Mouse (Mus musculus) myocyte (in vitro differentiated cells): ENCODE measurements around the gene Nf1. TPM values are rescaled to one million over a fixed set of nuclear protein-coding genes. Genes with fewer than 3 reads are reported as not detected.

Experiments used
- H3K27me3 ChIP-seq: one replicate; pipeline ENCODE4 v1.6.1; 2011; ENCODE audit not compliant: control insufficient read depth, insufficient read depth, insufficient read length
- H3K36me3 ChIP-seq: one replicate; pipeline ENCODE4 v1.6.1; 2011; ENCODE audit not compliant: control insufficient read depth, insufficient read depth
- H3K4me2 ChIP-seq: one replicate; pipeline ENCODE4 v1.6.1; 2011; ENCODE audit warnings: low read depth, control low read depth
- H3K4me3 ChIP-seq: one replicate; pipeline ENCODE4 v1.5.1; 2011; ENCODE audit warnings: mild to moderate bottlenecking, control low read depth, moderate library complexity
- H3K79me2 ChIP-seq: one replicate; pipeline ENCODE4 v1.6.1; 2011; ENCODE audit not compliant: control insufficient read depth, insufficient read depth
- H3ac ChIP-seq: one replicate; pipeline ENCODE4 v1.6.1; 2011; ENCODE audit not compliant: control insufficient read depth, insufficient read length
- CEBPB ChIP-seq: IDR thresholded peaks from 2 replicates; pipeline ENCODE4 v1.6.1; 2011; ENCODE audit warnings: mild to moderate bottlenecking, moderate library complexity; ENCODE audit not compliant: poor library complexity, insufficient read depth, severe bottlenecking
- E2F4 ChIP-seq: IDR thresholded peaks from one replicate; pipeline ENCODE4 v1.6.1; 2011; ENCODE audit warnings: mild to moderate bottlenecking, control low read depth, moderate library complexity; ENCODE audit not compliant: insufficient read depth
- MAX ChIP-seq: IDR thresholded peaks from one replicate; pipeline ENCODE4 v1.6.1; 2011; ENCODE audit warnings: low read depth, mild to moderate bottlenecking, control low read depth
- MYOD1 ChIP-seq, 3 experiments: IDR thresholded peaks; one replicate each; pipeline ENCODE4 v1.6.1; 2011; ENCODE audit warnings: control low read depth in 2 of 3, low read depth in 2 of 3, mild to moderate bottlenecking in 2 of 3, moderate library complexity in 1 of 3; ENCODE audit not compliant: insufficient read length in 2 of 3, control insufficient read depth in 1 of 3
- MYOG ChIP-seq, 3 experiments: IDR thresholded peaks; one replicate each; pipeline ENCODE4 v1.6.1; 2011; ENCODE audit warnings: control low read depth in 2 of 3, low read depth in 2 of 3, mild to moderate bottlenecking in 2 of 3; ENCODE audit not compliant: insufficient read length in 2 of 3, control insufficient read depth in 1 of 3, insufficient read depth in 1 of 3
- POLR2A ChIP-seq: IDR thresholded peaks from one replicate; pipeline ENCODE4 v1.6.1; 2011; ENCODE audit warnings: low read depth, mild to moderate bottlenecking, control low read depth, moderate library complexity; ENCODE audit not compliant: insufficient read length
- POLR2AphosphoS2 ChIP-seq: IDR thresholded peaks from one replicate; pipeline ENCODE4 v1.6.1; 2011; ENCODE audit warnings: low read depth, control low read depth; ENCODE audit not compliant: insufficient read length
- REST ChIP-seq: IDR thresholded peaks from one replicate; pipeline ENCODE4 v1.6.1; 2011; ENCODE audit warnings: mild to moderate bottlenecking, control low read depth, moderate library complexity; ENCODE audit not compliant: insufficient read depth, insufficient read length
- SRF ChIP-seq: IDR thresholded peaks from one replicate; pipeline ENCODE4 v1.6.1; 2011; ENCODE audit warnings: low read depth; ENCODE audit not compliant: control insufficient read depth, insufficient read length
- TCF12 ChIP-seq: IDR thresholded peaks from one replicate; pipeline ENCODE4 v1.6.1; 2011; ENCODE audit warnings: mild to moderate bottlenecking, control low read depth; ENCODE audit not compliant: poor library complexity, insufficient read depth, severe bottlenecking
- TCF3 ChIP-seq: IDR thresholded peaks from one replicate; pipeline ENCODE4 v1.6.1; 2011; ENCODE audit warnings: low read depth, control low read depth; ENCODE audit not compliant: insufficient read length
- USF1 ChIP-seq: IDR thresholded peaks from one replicate; pipeline ENCODE4 v1.6.1; 2011; ENCODE audit warnings: low read depth, mild to moderate bottlenecking, control low read depth, moderate library complexity
- polyA plus RNA-seq: library from polyadenylated mRNA; unstranded; fragments of >200 nt; fragmentation: generic; extraction: Trizol; gene quantifications from one replicate; pipeline ENCODE4 v1.2.1, GENCODE M21; 2012; ENCODE audit warnings: missing spikeins

The Nf1 gene
- polyA plus RNA-seq, 1 experiment = 8.2 TPM

DNA sequence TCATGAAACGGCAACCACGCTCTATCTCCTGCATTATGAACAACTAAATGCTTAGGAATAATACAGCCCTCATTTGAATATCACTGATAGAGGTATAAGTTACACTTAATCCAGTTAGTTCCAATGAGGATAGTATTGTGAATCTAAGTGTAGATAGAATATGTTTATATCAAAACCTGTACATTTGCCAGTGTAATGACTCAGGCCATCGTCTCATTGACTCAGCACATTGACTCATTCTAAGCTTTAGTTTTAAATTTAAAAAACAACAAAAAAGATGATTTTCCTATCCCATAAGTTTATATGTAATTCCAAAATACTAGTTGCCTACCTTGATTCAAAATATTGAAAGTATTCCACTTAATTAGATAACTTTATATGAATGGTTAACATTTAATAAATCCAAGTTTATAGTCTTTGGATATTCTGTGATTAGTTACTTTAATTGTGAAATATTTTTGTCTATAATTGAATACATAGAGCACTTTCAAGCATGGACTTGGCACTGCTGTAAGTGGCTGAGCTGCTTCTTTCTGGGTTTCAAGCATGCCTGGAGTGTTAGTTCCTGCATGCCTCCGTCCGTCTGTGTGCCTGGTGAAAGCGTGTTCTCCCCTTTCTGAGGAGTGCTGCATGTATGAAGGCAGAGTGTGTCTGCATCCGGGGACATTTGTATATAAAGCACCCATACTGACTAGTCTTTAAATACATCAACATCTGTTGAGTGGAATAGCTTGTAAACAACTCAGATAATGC is 74.4 kb downstream of the Nf1 start:
- TF ChIP-seq TCF12 (no peak), POLR2AphosphoS2 (no peak), SRF (no peak), REST (no peak), MYOD1 (IDR thresholded peaks at IDR 0.05; ENCODE audit: control insufficient read depth in 1 of 3, insufficient read length in 2 of 3, low read depth in 2 of 3) (no peak), E2F4 (no peak), MAX (no peak), CEBPB (no peak), TCF3 (no peak), POLR2A (no peak), MYOG (IDR thresholded peaks at IDR 0.05; ENCODE audit: control insufficient read depth in 1 of 3, insufficient read depth in 1 of 3, insufficient read length in 2 of 3, low read depth in 2 of 3) (no peak), USF1 (no peak)
- no peaks in the 10 kb centered on the region for H3K27me3 ChIP-seq
- no peak overlapping the region for H3K4me3 ChIP-seq
- no peak overlapping the region for H3ac ChIP-seq
- peak overlapping the region; percentile 31 for H3K4me2 ChIP-seq
- H3K36me3 ChIP-seq = peaks cover 27% of the 10 kb centered on the region
- peaks cover 5% of the 10 kb centered on the region for H3K79me2 ChIP-seq

DNA sequence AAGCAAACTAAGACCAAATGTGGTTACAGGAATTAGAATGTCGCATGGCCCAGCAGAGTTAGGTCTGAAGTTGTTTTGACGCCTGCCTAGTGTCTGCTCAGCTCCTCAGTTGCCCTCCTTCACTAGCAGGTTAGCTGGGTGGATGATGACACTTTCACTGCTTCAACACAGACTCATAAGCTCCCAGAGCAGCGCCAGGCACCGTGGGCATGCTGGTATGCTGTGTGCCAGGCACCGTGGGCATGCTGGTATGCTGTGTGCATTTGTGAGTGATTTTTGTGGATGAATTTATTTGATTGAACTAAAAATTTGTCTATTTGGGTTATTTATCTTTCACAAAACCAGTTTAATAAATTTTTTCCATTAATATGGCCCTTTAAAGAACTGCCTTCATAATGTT is 83.0 kb downstream of the Nf1 start:
- no peak overlapping the region for H3K4me3 ChIP-seq
- peaks cover 13% of the 10 kb centered on the region for H3K36me3 ChIP-seq
- no peak overlapping the region for H3ac ChIP-seq
- H3K79me2 ChIP-seq = no peaks in the 10 kb centered on the region
- H3K4me2 ChIP-seq = no peak overlapping the region
- H3K27me3 ChIP-seq = no peaks in the 10 kb centered on the region
- TF ChIP-seq CEBPB (no peak), MAX (no peak), TCF12 (no peak), POLR2A (no peak), TCF3 (no peak), MYOD1 (IDR thresholded peaks at IDR 0.05; ENCODE audit: control insufficient read depth in 1 of 3, insufficient read length in 2 of 3, low read depth in 2 of 3) (no peak), USF1 (no peak), POLR2AphosphoS2 (no peak), MYOG (IDR thresholded peaks at IDR 0.05; ENCODE audit: control insufficient read depth in 1 of 3, insufficient read depth in 1 of 3, insufficient read length in 2 of 3, low read depth in 2 of 3) (no peak), E2F4 (no peak), SRF (no peak), REST (no peak)

DNA sequence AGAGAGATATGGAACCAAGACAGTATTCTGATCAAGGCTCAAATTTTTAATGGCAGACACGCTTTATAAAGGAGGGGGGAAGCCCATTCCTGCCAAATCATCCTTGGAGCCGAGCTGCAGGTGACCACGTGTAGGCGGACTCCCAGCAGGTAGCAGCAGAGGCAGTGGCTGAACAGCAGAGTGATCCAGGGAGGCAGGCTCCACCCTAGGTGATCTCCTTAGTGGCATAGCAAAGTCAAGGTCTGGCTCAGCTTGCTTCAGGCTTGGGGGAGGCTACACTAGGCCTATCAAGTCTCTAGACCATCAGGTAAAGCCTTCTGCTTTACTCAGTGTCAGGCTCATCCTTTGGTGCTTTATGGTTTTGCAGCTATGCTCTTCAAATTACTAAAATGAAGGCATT is 87.1 kb downstream of the Nf1 start:
- H3ac ChIP-seq = no peak overlapping the region
- H3K4me3 ChIP-seq = no peak overlapping the region
- no peak overlapping the region for H3K4me2 ChIP-seq

DNA sequence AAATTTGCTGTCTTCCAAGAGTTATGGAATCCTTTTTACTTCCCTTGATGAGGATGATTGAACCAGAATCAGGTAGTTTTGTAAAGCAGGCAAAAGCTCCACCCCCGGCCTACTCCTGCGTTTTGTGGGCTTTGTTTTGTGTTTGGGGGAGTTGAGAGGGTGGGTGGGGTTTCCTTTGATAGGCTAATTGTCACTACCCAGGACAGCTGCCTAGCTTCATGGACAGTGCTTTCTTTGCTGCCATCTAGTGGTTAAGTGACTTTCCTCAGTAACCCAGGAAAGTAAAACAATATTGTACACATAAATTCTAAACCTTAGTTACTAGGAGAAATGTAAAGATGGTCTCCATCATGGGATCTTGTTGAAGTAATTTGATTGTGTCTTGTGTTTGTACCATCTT is 88.1 kb downstream of the Nf1 start:
- peaks cover 20% of the 10 kb centered on the region for H3K36me3 ChIP-seq
- H3K4me2 ChIP-seq = no peak overlapping the region
- no peaks in the 10 kb centered on the region for H3K27me3 ChIP-seq
- TF ChIP-seq REST (no peak), MYOG (IDR thresholded peaks at IDR 0.05; ENCODE audit: control insufficient read depth in 1 of 3, insufficient read depth in 1 of 3, insufficient read length in 2 of 3, low read depth in 2 of 3) (peak in 1 of 3 experiments; percentile 10)
- no peak overlapping the region for H3K4me3 ChIP-seq
- H3ac ChIP-seq = no peak overlapping the region
- no peaks in the 10 kb centered on the region for H3K79me2 ChIP-seq

More for the DNA sequence above, 87.1 kb downstream of the Nf1 start:
- TF ChIP-seq CEBPB (no peak), TCF3 (no peak), TCF12 (no peak), USF1 (no peak), REST (no peak), POLR2A (no peak), POLR2AphosphoS2 (no peak), MYOD1 (IDR thresholded peaks at IDR 0.05; ENCODE audit: control insufficient read depth in 1 of 3, insufficient read length in 2 of 3, low read depth in 2 of 3) (no peak), MAX (no peak), SRF (no peak), E2F4 (no peak), MYOG (IDR thresholded peaks at IDR 0.05; ENCODE audit: control insufficient read depth in 1 of 3, insufficient read depth in 1 of 3, insufficient read length in 2 of 3, low read depth in 2 of 3) (no peak)
- H3K79me2 ChIP-seq = no peaks in the 10 kb centered on the region
- no peaks in the 10 kb centered on the region for H3K27me3 ChIP-seq
- H3K36me3 ChIP-seq = peaks cover 20% of the 10 kb centered on the region

DNA sequence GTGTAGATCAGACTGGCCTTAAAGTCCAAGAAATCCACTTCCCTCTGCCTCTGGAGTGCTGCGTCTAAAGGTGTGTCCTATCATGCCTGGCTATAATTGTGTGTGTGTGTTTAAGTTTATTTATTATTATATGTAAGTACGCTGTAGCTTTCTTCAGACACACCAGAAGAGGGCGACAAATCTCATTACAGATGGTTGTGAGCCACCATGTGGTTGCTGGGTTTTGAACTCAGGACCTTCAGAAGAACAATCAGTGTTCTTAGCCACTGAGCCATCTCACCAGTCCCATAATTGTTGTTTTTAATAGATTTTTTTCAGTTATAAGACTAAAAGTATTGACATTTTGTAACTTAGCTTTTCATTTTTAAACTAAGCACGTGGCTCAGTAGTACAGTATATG is 95.8 kb downstream of the Nf1 start:
- no peaks in the 10 kb centered on the region for H3K27me3 ChIP-seq
- peaks cover 13% of the 10 kb centered on the region for H3K36me3 ChIP-seq
- H3K4me3 ChIP-seq = no peak overlapping the region
- H3K4me2 ChIP-seq = no peak overlapping the region
- no peak for TF ChIP-seq TCF3
- TF ChIP-seq MYOG (IDR thresholded peaks at IDR 0.05; ENCODE audit: control insufficient read depth in 1 of 3, insufficient read depth in 1 of 3, insufficient read length in 2 of 3, low read depth in 2 of 3) = no peak
- no peak for TF ChIP-seq USF1
- no peak for TF ChIP-seq MYOD1 (IDR thresholded peaks at IDR 0.05; ENCODE audit: control insufficient read depth in 1 of 3, insufficient read length in 2 of 3, low read depth in 2 of 3)
- no peak for TF ChIP-seq E2F4
- TF ChIP-seq CEBPB = no peak
- no peak for TF ChIP-seq REST
- no peak for TF ChIP-seq POLR2A
- no peak for TF ChIP-seq POLR2AphosphoS2
- no peak for TF ChIP-seq TCF12
- no peak for TF ChIP-seq MAX
- TF ChIP-seq SRF = no peak
- H3ac ChIP-seq = no peak overlapping the region
- no peaks in the 10 kb centered on the region for H3K79me2 ChIP-seq
